Mouse (Mus musculus): Measurements from ENCODE around the gene Tfam. TPM values are rescaled to one million over a fixed set of nuclear protein-coding genes. Genes with fewer than 3 reads are reported as not detected.

Gene Tfam
- total and polyA plus RNA-seq, 3 experiments = 45.8 to 113 (median 108) TPM

GRCm38 (mm10) chr10:71249086-71249880 lies 11.2 kb upstream of the Tfam start:
- in situ Hi-C loops (cut with MboI; ENCODE audit: low pct_ligation_motif_present, low pct_unique_long_range_greater_than_20kb, low sequenced_read_pairs) (no loop called here), dilution Hi-C loops (cut with MboI; ENCODE audit: extremely low pct_ligation_motif_present, extremely low pct_unique_long_range_greater_than_20kb, low sequenced_read_pairs) (no loop called here)
- no peak overlapping the region for H3K9ac ChIP-seq (ENCODE audit: insufficient read depth, low read depth)
- H3K4me2 ChIP-seq (ENCODE audit: insufficient read depth, low read depth, poor library complexity, severe bottlenecking) = no peak overlapping the region
- no peak overlapping the region for H3K4me3 ChIP-seq (replicated peaks in 1 of 3; ENCODE audit: low read depth in 2 of 3, low read length in 2 of 3, poor library complexity in 1 of 3)
- DNase-seq (ENCODE audit: extremely low read depth) = no peak
- no peaks in the 10 kb centered on the region for H3K79me2 ChIP-seq (replicated peaks; ENCODE audit: control insufficient read depth, extremely low read depth, insufficient read depth, poor library complexity, severe bottlenecking)
- peaks cover 0 to under 1% of the 10 kb centered on the region in 2 experiments for H3K36me3 ChIP-seq (replicated peaks in 1 of 2; ENCODE audit: control insufficient read depth in 1 of 2, insufficient read depth in 1 of 2, low read length in 1 of 2)
- peaks cover 7 to 21% of the 10 kb centered on the region in 2 experiments for H3K4me1 ChIP-seq (ENCODE audit: control insufficient read depth in 1 of 2, insufficient read depth in 2 of 2)
- no peaks in the 10 kb centered on the region for H3K27me3 ChIP-seq (replicated peaks)
- H3K9me3 ChIP-seq (replicated peaks; ENCODE audit: low read length) = no peaks in the 10 kb centered on the region
- H3K27ac ChIP-seq (ENCODE audit: insufficient read depth, low read depth) = no peak overlapping the region
- TF ChIP-seq IRF4 (IDR thresholded peaks at IDR 0.05; ENCODE audit: low read depth, low read length) (no peak), NELFE (IDR thresholded peaks at IDR 0.05; ENCODE audit: low read depth, low read length) (no peak), TBP (conservative IDR thresholded peaks at IDR 0.05; ENCODE audit: low read depth, low read length) (no peak), NRF1 (IDR thresholded peaks at IDR 0.05; ENCODE audit: low read depth, low read length) (no peak)

GRCm38 (mm10) chr10:71246956-71247355 lies 8.9 kb upstream of the Tfam start:
- peak; percentile 27 for DNase-seq (ENCODE audit: extremely low read depth)
- no peaks in the 10 kb centered on the region for H3K36me3 ChIP-seq (replicated peaks in 1 of 2; ENCODE audit: control insufficient read depth in 1 of 2, insufficient read depth in 1 of 2, low read length in 1 of 2)
- dilution Hi-C loops (cut with MboI; ENCODE audit: extremely low pct_ligation_motif_present, extremely low pct_unique_long_range_greater_than_20kb, low sequenced_read_pairs) = no loop called here

GRCm38 (mm10) chr10:71239479-71240120 lies 1.5 kb upstream of the Tfam start:
- Histone ChIP-seq H3K79me2 (replicated peaks; ENCODE audit: control insufficient read depth, extremely low read depth, insufficient read depth, poor library complexity, severe bottlenecking) (peaks cover 26% of the 10 kb centered on the region), H3K4me3 (replicated peaks in 1 of 3; ENCODE audit: low read depth in 2 of 3, low read length in 2 of 3, poor library complexity in 1 of 3) (no peak overlapping the region), H3K36me3 (replicated peaks in 1 of 2; ENCODE audit: control insufficient read depth in 1 of 2, insufficient read depth in 1 of 2, low read length in 1 of 2) (peaks cover 8 to 14% of the 10 kb centered on the region in 2 experiments), H3K4me1 (ENCODE audit: control insufficient read depth in 1 of 2, insufficient read depth in 2 of 2) (peaks cover 7 to 38% of the 10 kb centered on the region in 2 experiments), H3K9ac (ENCODE audit: insufficient read depth, low read depth) (peak overlapping the region; percentile 27), H3K27me3 (replicated peaks) (no peaks in the 10 kb centered on the region), H3K9me3 (replicated peaks; ENCODE audit: low read length) (no peaks in the 10 kb centered on the region), H3K4me2 (ENCODE audit: insufficient read depth, low read depth, poor library complexity, severe bottlenecking) (peak overlapping the region; percentile 79), H3K27ac (ENCODE audit: insufficient read depth, low read depth) (peak overlapping the region; percentile 65; the same call in 1 of the 2 replicates)
- in situ Hi-C loops (cut with MboI; ENCODE audit: low pct_ligation_motif_present, low pct_unique_long_range_greater_than_20kb, low sequenced_read_pairs) (loop anchor here (10.0 kb wide), 1 partner anchor 55 kb away; no protein-coding TSS in a partner anchor), dilution Hi-C loops (cut with MboI; ENCODE audit: extremely low pct_ligation_motif_present, extremely low pct_unique_long_range_greater_than_20kb, low sequenced_read_pairs) (no loop called here)
- DNase-seq (ENCODE audit: extremely low read depth) = peak; percentile 92
- TF ChIP-seq SMC3 (IDR thresholded peaks at IDR 0.05; ENCODE audit: low read depth, low read length) (no peak), NRF1 (IDR thresholded peaks at IDR 0.05; ENCODE audit: low read depth, low read length) (no peak), ETS1 (conservative IDR thresholded peaks at IDR 0.05; ENCODE audit: low read depth, low read length) (peak; percentile 66), MYC (IDR thresholded peaks at IDR 0.05; ENCODE audit: low read depth, low read length) (peak; percentile 43; the same call in 1 of the 2 replicates), SIN3A (IDR thresholded peaks at IDR 0.05; ENCODE audit: low read length) (peak; percentile 87), ZKSCAN1 (IDR thresholded peaks at IDR 0.05; ENCODE audit: borderline replicate concordance, low read depth, low read length) (no peak), IRF4 (IDR thresholded peaks at IDR 0.05; ENCODE audit: low read depth, low read length) (peak; percentile 90), USF2 (conservative IDR thresholded peaks at IDR 0.05; ENCODE audit: low read depth, low read length) (no peak; the same call in 1 of the 2 replicates), MAFK (IDR thresholded peaks at IDR 0.05; ENCODE audit: insufficient replicate concordance, low read length) (no peak), MEF2A (IDR thresholded peaks at IDR 0.05; ENCODE audit: borderline replicate concordance, low read depth, low read length) (0 out of 2 replicates have a peak, but pooled peaks have one; percentile 34), CHD1 (IDR thresholded peaks at IDR 0.05; ENCODE audit: low read depth, low read length) (no peak), MAX (IDR thresholded peaks at IDR 0.05; ENCODE audit: low read length) (0 out of 2 replicates have a peak, but pooled peaks have one; percentile 39), CTCF (conservative IDR thresholded peaks at IDR 0.05 in 1 of 2, IDR thresholded peaks at IDR 0.05 in 1 of 2; ENCODE audit: low read depth in 2 of 2, low read length in 2 of 2) (no peak), E2F4 (IDR thresholded peaks at IDR 0.05; ENCODE audit: insufficient replicate concordance, low read depth, low read length) (peak; percentile 45; the same call in 1 of the 2 replicates), ZMIZ1 (IDR thresholded peaks at IDR 0.05; ENCODE audit: low read depth, low read length) (no peak), UBTF (IDR thresholded peaks at IDR 0.05; ENCODE audit: low read depth, low read length) (no peak), NELFE (IDR thresholded peaks at IDR 0.05; ENCODE audit: low read depth, low read length) (no peak; the same call in 1 of the 2 replicates), TCF12 (IDR thresholded peaks at IDR 0.05; ENCODE audit: low read depth, low read length) (peak; percentile 74; the same call in 1 of the 2 replicates)

More at GRCm38 (mm10) chr10:71246956-71247355, 8.9 kb upstream of the Tfam start:
- Histone ChIP-seq H3K79me2 (replicated peaks; ENCODE audit: control insufficient read depth, extremely low read depth, insufficient read depth, poor library complexity, severe bottlenecking) (no peaks in the 10 kb centered on the region), H3K27me3 (replicated peaks) (no peaks in the 10 kb centered on the region), H3K9me3 (replicated peaks; ENCODE audit: low read length) (no peaks in the 10 kb centered on the region), H3K4me3 (replicated peaks in 1 of 3; ENCODE audit: low read depth in 2 of 3, low read length in 2 of 3, poor library complexity in 1 of 3) (no peak overlapping the region), H3K4me2 (ENCODE audit: insufficient read depth, low read depth, poor library complexity, severe bottlenecking) (peak overlapping the region; percentile 81), H3K4me1 (ENCODE audit: control insufficient read depth in 1 of 2, insufficient read depth in 2 of 2) (peaks cover 4 to 21% of the 10 kb centered on the region in 2 experiments; a peak in 3 of 4 replicates), H3K27ac (ENCODE audit: insufficient read depth, low read depth) (no peak overlapping the region), H3K9ac (ENCODE audit: insufficient read depth, low read depth) (peak overlapping the region; percentile 20; the same call in 1 of the 2 replicates)
- no peak for TF ChIP-seq SMC3 (IDR thresholded peaks at IDR 0.05; ENCODE audit: low read depth, low read length)
- no peak for TF ChIP-seq BHLHE40 (IDR thresholded peaks at IDR 0.05; ENCODE audit: low read depth, low read length)
- no peak for TF ChIP-seq CHD1 (IDR thresholded peaks at IDR 0.05; ENCODE audit: low read depth, low read length)
- no peak for TF ChIP-seq ZKSCAN1 (IDR thresholded peaks at IDR 0.05; ENCODE audit: borderline replicate concordance, low read depth, low read length)
- TF ChIP-seq EP300 (IDR thresholded peaks at IDR 0.05; ENCODE audit: low read length) = peak; percentile 42; the same call in 1 of the 2 replicates
- no peak for TF ChIP-seq USF2 (conservative IDR thresholded peaks at IDR 0.05; ENCODE audit: low read depth, low read length)
- in situ Hi-C loops (cut with MboI; ENCODE audit: low pct_ligation_motif_present, low pct_unique_long_range_greater_than_20kb, low sequenced_read_pairs) = no loop called here
